Mouse (Mus musculus) CH12.LX (cell line): ENCODE measurements around the gene Myo3b. TPM values are rescaled to one million over a fixed set of nuclear protein-coding genes. Genes with fewer than 3 reads are reported as not detected.

Source experiments
- DNase-seq: peaks from one replicate; pipeline ENCODE4 v3.0.0-alpha.2; 2013; ENCODE audit errors: extremely low read depth
- H3K27ac ChIP-seq: 2 replicates; pipeline ENCODE4 v1.5.1; 2012; ENCODE audit warnings: low read depth, mild to moderate bottlenecking, control low read depth, moderate library complexity; ENCODE audit not compliant: insufficient read depth
- H3K27me3 ChIP-seq: replicated peaks from 2 replicates; pipeline ENCODE3; 2012; ENCODE audit warnings: inconsistent platforms
- H3K36me3 ChIP-seq, 2 experiments: replicated peaks in 1 of 2; 2 replicates each; pipeline versions ENCODE3 to v1.6.1; 2012; ENCODE audit warnings: inconsistent platforms in 1 of 2, low read length in 1 of 2, mild to moderate bottlenecking in 1 of 2, mixed read lengths in 1 of 2, moderate library complexity in 1 of 2; ENCODE audit not compliant: control insufficient read depth in 1 of 2, insufficient read depth in 1 of 2
- H3K4me1 ChIP-seq, 2 experiments: 2 replicates each; pipeline ENCODE4 v1.6.1; 2012; ENCODE audit warnings: inconsistent platforms in 1 of 2, moderate library complexity in 1 of 2; ENCODE audit not compliant: insufficient read depth in 2 of 2, control insufficient read depth in 1 of 2
- H3K4me2 ChIP-seq: 2 replicates; pipeline ENCODE4 v1.6.1; 2012; ENCODE audit warnings: low read depth, mild to moderate bottlenecking, control low read depth; ENCODE audit not compliant: poor library complexity, insufficient read depth, severe bottlenecking
- H3K4me3 ChIP-seq, 3 experiments: fragments of 150-350 bp in 1 of 3; sonication (generic) in 1 of 3; replicated peaks in 1 of 3; 2 replicates each; pipeline versions ENCODE3 to v1.5.1; 2011 to 2012; ENCODE audit warnings: low read depth in 2 of 3, low read length in 2 of 3, mild to moderate bottlenecking in 2 of 3, moderate library complexity in 2 of 3, control low read depth in 1 of 3, improper control_type of control experiment in 1 of 3, inconsistent platforms in 1 of 3, mixed read lengths in 1 of 3; ENCODE audit not compliant: poor library complexity in 1 of 3
- H3K79me2 ChIP-seq: replicated peaks from 2 replicates; pipeline ENCODE4 v1.6.1; 2012; ENCODE audit warnings: mild to moderate bottlenecking, moderate library complexity; ENCODE audit not compliant: control insufficient read depth, poor library complexity, insufficient read depth, severe bottlenecking; ENCODE audit errors: extremely low read depth
- H3K9ac ChIP-seq: 2 replicates; pipeline ENCODE4 v1.6.1; 2012; ENCODE audit warnings: low read depth, mild to moderate bottlenecking, control low read depth, moderate library complexity; ENCODE audit not compliant: insufficient read depth
- H3K9me3 ChIP-seq: replicated peaks from 2 replicates; pipeline ENCODE3; 2012; ENCODE audit warnings: low read length, inconsistent platforms, mixed read lengths
- CHD1 ChIP-seq: IDR thresholded peaks from 2 replicates; pipeline ENCODE4 v1.6.1; 2012; ENCODE audit warnings: low read depth, low read length, improper control_type of control experiment, inconsistent platforms
- CHD2 ChIP-seq: IDR thresholded peaks from 2 replicates; pipeline ENCODE4 v1.6.1; 2011; ENCODE audit warnings: low read length, improper control_type of control experiment
- E2F4 ChIP-seq: IDR thresholded peaks from 2 replicates; pipeline ENCODE4 v1.6.1; 2011; ENCODE audit warnings: low read depth, low read length, improper control_type of control experiment; ENCODE audit not compliant: insufficient replicate concordance
- ETS1 ChIP-seq: conservative IDR thresholded peaks from 2 replicates; pipeline ENCODE4 v1.6.1; 2012; ENCODE audit warnings: low read depth, mild to moderate bottlenecking, inconsistent platforms, low read length, improper control_type of control experiment, moderate library complexity
- HCFC1 ChIP-seq: IDR thresholded peaks from 2 replicates; pipeline ENCODE4 v1.6.1; 2012; ENCODE audit warnings: low read depth, mild to moderate bottlenecking, inconsistent platforms, low read length, improper control_type of control experiment
- IRF4 ChIP-seq: IDR thresholded peaks from 2 replicates; pipeline ENCODE4 v1.6.1; 2014; ENCODE audit warnings: low read depth, mild to moderate bottlenecking, inconsistent platforms, low read length, improper control_type of control experiment
- KAT2A ChIP-seq: IDR thresholded peaks from 2 replicates; pipeline ENCODE4 v1.6.1; 2012; ENCODE audit warnings: low read length, improper control_type of control experiment, inconsistent platforms; ENCODE audit not compliant: insufficient replicate concordance
- MAFK ChIP-seq: IDR thresholded peaks from 2 replicates; pipeline ENCODE4 v1.6.1; 2011; ENCODE audit warnings: low read length, improper control_type of control experiment; ENCODE audit not compliant: insufficient replicate concordance
- MAZ ChIP-seq: IDR thresholded peaks from 2 replicates; pipeline ENCODE4 v1.6.1; 2012; ENCODE audit warnings: low read depth, mild to moderate bottlenecking, inconsistent platforms, low read length, improper control_type of control experiment, moderate library complexity
- MXI1 ChIP-seq: IDR thresholded peaks from 2 replicates; pipeline ENCODE4 v1.6.1; 2011; ENCODE audit warnings: mild to moderate bottlenecking, low read depth, low read length, improper control_type of control experiment
- MYC ChIP-seq: IDR thresholded peaks from 2 replicates; pipeline ENCODE4 v1.6.1; 2011; ENCODE audit warnings: low read depth, mild to moderate bottlenecking, improper control_type of control experiment, low read length
- NELFE ChIP-seq: IDR thresholded peaks from 2 replicates; pipeline ENCODE4 v1.6.1; 2011; ENCODE audit warnings: low read depth, low read length, improper control_type of control experiment
- NRF1 ChIP-seq: IDR thresholded peaks from 2 replicates; pipeline ENCODE4 v1.6.1; 2014; ENCODE audit warnings: low read depth, mild to moderate bottlenecking, inconsistent platforms, low read length, improper control_type of control experiment, moderate library complexity
- POLR2AphosphoS2 ChIP-seq: IDR thresholded peaks from 2 replicates; pipeline ENCODE4 v1.6.1; 2011; ENCODE audit warnings: low read depth, low read length, improper control_type of control experiment
- RAD21 ChIP-seq: IDR thresholded peaks from 2 replicates; pipeline ENCODE4 v1.6.1; 2011; ENCODE audit warnings: low read depth, mild to moderate bottlenecking, low read length, improper control_type of control experiment, moderate library complexity
- TBP ChIP-seq: conservative IDR thresholded peaks from 2 replicates; pipeline ENCODE4 v1.6.1; 2011; ENCODE audit warnings: low read depth, low read length, improper control_type of control experiment
- TCF12 ChIP-seq: IDR thresholded peaks from 2 replicates; pipeline ENCODE4 v1.6.1; 2014; ENCODE audit warnings: low read depth, mild to moderate bottlenecking, inconsistent platforms, low read length, improper control_type of control experiment
- USF2 ChIP-seq: conservative IDR thresholded peaks from 2 replicates; pipeline ENCODE4 v1.6.1; 2011; ENCODE audit warnings: low read depth, low read length, improper control_type of control experiment
- ZMIZ1 ChIP-seq: IDR thresholded peaks from 2 replicates; pipeline ENCODE4 v1.6.1; 2012; ENCODE audit warnings: low read depth, mild to moderate bottlenecking, inconsistent platforms, low read length, improper control_type of control experiment
- ZNF384 ChIP-seq: IDR thresholded peaks from 2 replicates; pipeline ENCODE4 v1.6.1; 2012; ENCODE audit warnings: low read depth, low read length, improper control_type of control experiment, inconsistent platforms
- dilution Hi-C: fragments of 300-500 bp; cut with MboI; formaldehyde crosslinking; loops from 2 replicates; pipeline ENCODE4 v1.14.3; 2020; ENCODE audit warnings: low sequenced_read_pairs; ENCODE audit not compliant: extremely low pct_unique_long_range_greater_than_20kb, extremely low pct_ligation_motif_present
- in situ Hi-C: fragments of 300-500 bp; cut with MboI; formaldehyde crosslinking; loops from 3 replicates; pipeline ENCODE4 v1.14.3; 2019; ENCODE audit warnings: low sequenced_read_pairs, low pct_ligation_motif_present, low pct_unique_long_range_greater_than_20kb, mixed read lengths
- polyA plus RNA-seq: library from polyadenylated mRNA; unstranded; fragments of >175 nt; gene quantifications from 2 replicates; pipeline ENCODE4 v1.2.1, GENCODE M21; 2012; ENCODE audit warnings: low read depth; ENCODE audit not compliant: insufficient read length
- total RNA-seq, 2 experiments: library from RNA; depleted of rRNA; stranded (reverse); fragments of 300-350 nt in 1 of 2; fragments of >200 nt in 1 of 2; gene quantifications; 2 replicates each; pipeline ENCODE4 v1.2.3; 2012 to 2014

Gene Myo3b
- total and polyA plus RNA-seq, 3 experiments: 0.63 to 0.76 (median 0.64) TPM

DNA sequence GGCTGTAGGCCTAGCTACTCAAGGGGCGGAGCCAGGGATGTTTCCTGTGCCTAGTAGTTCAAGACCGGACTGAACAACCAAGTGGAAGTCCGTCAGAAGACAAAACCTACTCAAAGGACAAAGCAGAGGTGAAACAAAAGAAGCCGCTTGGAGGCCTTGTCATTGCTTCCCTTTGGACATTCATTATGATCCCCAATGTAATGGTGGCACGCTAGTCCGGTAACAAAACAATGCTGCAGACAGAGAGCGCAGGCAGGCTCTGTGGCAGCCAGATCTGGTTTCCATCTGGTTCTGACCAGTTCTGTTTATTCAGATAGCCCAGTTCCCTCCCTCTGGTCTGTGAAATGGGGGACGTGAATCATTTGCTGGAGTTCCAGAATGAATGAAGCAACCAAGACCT lies 301.3 kb downstream of the Myo3b start:
- Histone ChIP-seq H3K9me3 (no peaks in the 10 kb centered on the region), H3K27me3 (no peaks in the 10 kb centered on the region), H3K4me3 (no peak overlapping the region), H3K9ac (no peak overlapping the region), H3K79me2 (no peaks in the 10 kb centered on the region), H3K27ac (no peak overlapping the region), H3K4me2 (no peak overlapping the region), H3K36me3 (no peaks in the 10 kb centered on the region), H3K4me1 (peaks cover 0 to 8% of the 10 kb centered on the region in 2 experiments; a peak in 2 of 4 replicates)
- dilution Hi-C loops (no loop called here), in situ Hi-C loops (no loop called here)
- DNase-seq: no peak
- TF ChIP-seq POLR2AphosphoS2: no peak
- no peak for TF ChIP-seq NELFE
- no peak for TF ChIP-seq CHD1
- no peak for TF ChIP-seq NRF1

GRCm38 (mm10) chr2:70345126-70345525 lies 306.2 kb downstream of the Myo3b start:
- TF ChIP-seq TBP (no peak), ZMIZ1 (no peak), HCFC1 (no peak), MAZ (no peak), TCF12 (no peak)
- TF ChIP-seq, all 38 proteins: peak for 0
- H3K4me1 ChIP-seq: peaks cover 2 to 26% of the 10 kb centered on the region in 2 experiments; a peak in 2 of 4 replicates
- H3K4me2 ChIP-seq: no peak overlapping the region
- no peaks in the 10 kb centered on the region for H3K9me3 ChIP-seq
- H3K79me2 ChIP-seq: no peaks in the 10 kb centered on the region
- H3K36me3 ChIP-seq: no peaks in the 10 kb centered on the region
- no peak overlapping the region for H3K9ac ChIP-seq
- H3K27me3 ChIP-seq: no peaks in the 10 kb centered on the region
- no peak for DNase-seq
- no peak overlapping the region for H3K27ac ChIP-seq
- in situ Hi-C loops: no loop called here
- H3K4me3 ChIP-seq: no peak overlapping the region
- dilution Hi-C loops: no loop called here

DNA sequence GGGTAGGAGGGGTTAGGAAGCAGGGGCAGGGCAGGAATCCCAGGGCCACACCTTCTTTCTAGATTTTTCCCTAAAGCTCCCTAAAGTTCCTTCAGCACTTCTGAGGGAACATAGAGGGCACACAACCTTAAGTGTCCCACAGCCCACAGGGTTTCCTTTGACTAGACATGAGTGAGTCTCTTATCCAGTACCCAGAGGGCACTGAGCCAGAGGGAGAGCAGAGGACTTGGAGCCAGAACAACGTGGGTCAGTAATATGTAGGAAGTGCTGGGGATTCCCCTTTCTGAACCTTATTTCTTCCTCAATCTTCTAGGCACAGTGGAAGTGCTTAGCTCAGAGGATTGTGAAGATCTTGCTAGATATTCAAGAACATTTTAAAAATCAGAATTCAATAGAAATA lies 308.6 kb downstream of the Myo3b start:
- no peaks in the 10 kb centered on the region for H3K9me3 ChIP-seq
- H3K4me3 ChIP-seq: no peak overlapping the region
- dilution Hi-C loops (no loop called here), in situ Hi-C loops (no loop called here)
- H3K27ac ChIP-seq: no peak overlapping the region
- H3K9ac ChIP-seq: no peak overlapping the region
- DNase-seq: no peak
- TF ChIP-seq CHD2 (no peak), MXI1 (no peak), MAFK (no peak), E2F4 (no peak), MYC (no peak), ZNF384 (no peak), IRF4 (no peak), USF2 (no peak), ETS1 (no peak), TCF12 (no peak), KAT2A (no peak), CHD1 (no peak), RAD21 (no peak), TBP (no peak)
- H3K4me1 ChIP-seq: peaks cover 13 to 41% of the 10 kb centered on the region in 2 experiments
- no peaks in the 10 kb centered on the region for H3K27me3 ChIP-seq
- no peaks in the 10 kb centered on the region for H3K79me2 ChIP-seq
- H3K36me3 ChIP-seq: no peaks in the 10 kb centered on the region
- H3K4me2 ChIP-seq: no peak overlapping the region
